Mouse (Mus musculus): ENCODE results near the gene Ptprn2. TPM values are rescaled to one million over a fixed set of nuclear protein-coding genes. Genes with fewer than 3 reads are reported as not detected.

Gene Ptprn2
- total RNA-seq, 2 experiments from 2014 or later = 0.14 to 0.20 TPM

DNA sequence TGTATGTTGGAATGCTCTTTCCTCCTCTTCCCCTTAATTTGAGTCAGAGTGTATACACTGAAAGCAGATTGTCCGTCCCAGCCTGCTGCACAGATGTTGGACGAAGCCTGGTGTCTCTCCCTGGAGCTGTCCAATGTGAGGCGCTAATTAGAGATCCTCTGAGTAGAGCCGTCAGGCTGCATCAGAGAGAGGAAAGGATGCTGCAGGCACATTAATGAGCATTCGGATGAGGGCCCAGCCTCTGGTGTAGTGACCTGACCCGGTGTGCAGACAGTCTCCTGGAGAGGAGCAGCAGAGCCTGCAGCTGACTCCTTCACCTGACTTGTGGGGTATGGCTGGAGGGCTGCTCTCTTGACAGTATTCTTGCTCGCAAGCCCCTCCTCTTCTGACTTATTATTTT is 370.8 kb downstream of the Ptprn2 start:
- intact Hi-C loops (cut with DNase I) = no loop called here
- DNase-seq = no peak

DNA sequence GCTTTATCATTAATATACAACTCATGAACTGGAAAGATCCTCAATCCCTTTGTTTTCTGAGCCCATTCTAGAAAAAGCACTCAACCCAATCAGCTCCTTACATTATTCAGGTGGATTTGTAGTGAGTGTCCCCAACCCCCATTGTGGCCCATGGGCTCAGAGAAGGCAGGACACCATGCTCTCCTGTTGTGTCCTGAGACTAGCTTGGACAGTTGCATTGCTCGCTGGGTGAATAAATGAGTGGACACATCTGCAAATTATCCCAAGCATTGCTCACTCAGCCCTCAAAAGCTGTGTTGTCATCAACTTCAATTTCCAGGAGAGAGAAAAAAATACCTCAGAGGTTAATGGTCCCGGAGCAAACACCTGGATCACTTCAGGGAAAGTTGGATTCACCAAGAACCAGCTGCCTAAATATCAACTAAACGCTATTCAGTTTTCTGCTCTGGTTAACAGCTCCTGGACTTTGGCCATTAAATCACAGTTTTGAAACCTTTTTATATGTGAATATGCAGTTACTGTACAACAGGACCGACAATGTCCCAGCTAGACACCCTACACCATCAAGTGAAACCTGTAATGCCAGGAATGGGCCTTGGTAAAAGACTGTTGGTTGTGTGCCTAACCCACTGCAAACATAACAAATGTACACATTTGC is 376.0 kb downstream of the Ptprn2 start:
- intact Hi-C loops (cut with DNase I) = no loop called here

DNA sequence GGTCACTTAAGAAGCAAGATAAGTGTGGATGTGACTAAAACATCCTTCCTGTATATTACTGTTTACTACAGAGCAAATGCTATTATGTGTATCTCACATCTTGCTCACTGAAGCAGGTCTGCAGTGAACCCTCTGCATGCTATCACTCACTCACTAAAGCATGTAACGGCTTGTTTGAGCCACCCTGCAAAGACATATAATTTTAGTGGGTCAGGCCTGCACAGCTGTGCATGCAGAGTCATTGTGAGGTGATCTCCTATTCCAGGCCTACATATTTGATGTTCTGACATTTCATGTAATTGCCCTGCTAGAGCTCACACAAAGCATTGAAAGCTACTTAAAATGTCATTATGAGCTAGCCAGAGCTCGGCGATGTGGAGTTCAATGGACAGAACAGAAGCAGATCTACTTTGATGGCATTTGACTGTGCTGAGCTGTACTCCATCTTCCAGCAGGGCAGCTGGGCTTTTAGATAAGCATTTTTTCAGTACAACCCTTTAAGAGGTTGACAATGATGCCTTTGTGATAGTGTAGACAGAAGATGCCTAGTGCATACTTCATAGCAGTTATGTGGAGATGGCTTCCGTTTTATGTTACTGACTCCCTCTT is 377.9 kb downstream of the Ptprn2 start:
- intact Hi-C loops (cut with DNase I) = no loop called here
- DNase-seq = no peak

More for the DNA sequence above, 376.0 kb downstream of the Ptprn2 start:
- DNase-seq = no peak

DNA sequence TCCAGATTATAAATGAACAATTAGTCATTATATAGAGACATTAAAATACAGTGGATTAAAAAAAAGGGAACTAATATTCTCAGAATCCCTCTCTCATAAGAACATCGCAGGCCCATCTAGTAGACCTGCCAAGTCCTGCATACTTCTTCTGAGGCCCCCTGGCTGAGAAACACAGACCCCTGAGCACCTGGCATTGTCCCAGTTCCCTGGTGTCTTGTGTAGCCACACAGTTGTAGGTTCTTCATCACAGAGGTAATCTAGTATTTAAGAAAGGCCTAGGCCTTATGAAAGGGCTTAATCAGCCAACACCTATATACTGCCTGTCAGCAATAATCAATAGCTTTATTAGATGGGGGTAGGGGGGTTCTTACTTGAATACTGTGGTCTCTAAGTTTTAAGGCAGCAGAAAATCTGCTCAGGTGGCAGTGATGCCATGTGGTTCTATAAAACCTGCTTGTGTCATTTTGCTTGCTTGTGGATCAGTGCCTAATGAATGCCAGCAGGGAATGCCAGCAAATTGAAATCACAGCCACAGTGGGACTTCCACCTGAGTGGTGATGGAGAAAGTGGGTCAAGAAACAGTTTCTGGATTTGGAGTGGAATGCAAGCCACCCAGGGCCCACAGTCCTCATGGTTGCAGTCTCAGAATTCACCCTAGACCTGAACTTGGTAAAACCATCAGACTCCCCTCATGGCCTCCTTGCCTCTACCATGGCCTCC is 388.5 kb downstream of the Ptprn2 start:
- no peak for DNase-seq
- intact Hi-C loops (cut with DNase I) = no loop called here

DNA sequence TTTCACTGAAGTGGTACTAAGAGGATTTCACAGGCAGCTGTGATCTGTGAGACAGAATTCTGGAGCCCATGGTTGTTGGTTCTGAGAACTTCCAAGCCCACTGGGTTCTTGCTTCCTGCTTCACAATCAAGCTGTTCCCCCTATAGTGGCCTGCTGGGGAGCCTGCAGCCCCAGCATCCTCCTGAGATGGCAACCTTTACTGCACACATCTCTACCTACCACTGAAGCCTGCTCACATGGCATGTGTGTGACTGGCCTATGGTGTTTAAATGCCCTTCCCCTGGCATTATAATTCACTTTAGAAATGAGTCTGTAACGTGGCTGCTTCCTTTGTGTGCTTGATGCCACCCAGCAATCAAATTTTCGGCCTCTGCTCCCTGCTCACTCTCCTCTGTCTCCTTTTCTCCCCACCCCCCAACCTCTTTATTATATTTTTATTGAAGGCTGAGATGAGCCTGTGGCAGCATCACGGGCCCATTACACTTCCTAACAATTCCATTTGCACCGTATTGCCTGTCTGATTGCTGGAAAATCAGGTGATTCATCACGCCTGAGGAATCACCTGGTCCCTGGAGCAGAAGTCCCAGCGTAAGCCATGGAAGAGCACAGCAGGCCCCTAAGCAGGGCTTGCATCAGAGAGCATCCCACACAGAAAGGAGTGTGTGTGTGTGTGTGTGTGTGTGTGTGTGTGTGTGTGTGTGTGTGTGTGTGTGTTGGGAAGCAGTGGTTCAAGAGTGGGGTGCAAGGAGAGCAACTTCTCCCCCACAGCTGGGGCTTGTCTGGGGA is 402.2 kb downstream of the Ptprn2 start:
- intact Hi-C loops (cut with DNase I) = no loop called here
- no peak for DNase-seq

DNA sequence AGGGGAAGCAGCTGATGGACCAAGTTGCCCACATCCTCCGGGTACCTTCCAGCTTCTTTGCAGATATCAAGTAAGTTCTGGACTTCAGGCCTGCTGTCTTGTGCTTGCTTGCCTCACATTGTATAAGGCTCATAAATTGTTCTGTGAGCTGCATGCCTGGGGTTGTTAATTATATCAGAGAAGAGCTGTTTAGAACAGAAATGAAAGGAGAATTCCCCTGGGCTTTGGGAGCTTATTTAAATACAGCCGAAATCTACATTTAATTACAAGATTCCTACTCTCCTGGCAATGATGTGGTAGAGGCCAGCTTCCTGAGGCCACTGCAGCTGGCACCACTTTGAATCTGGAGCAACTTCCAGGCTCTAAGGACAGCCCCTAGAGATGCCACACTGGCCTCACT is 403.3 kb downstream of the Ptprn2 start:
- no peak for DNase-seq
- intact Hi-C loops (cut with DNase I) = no loop called here

DNA sequence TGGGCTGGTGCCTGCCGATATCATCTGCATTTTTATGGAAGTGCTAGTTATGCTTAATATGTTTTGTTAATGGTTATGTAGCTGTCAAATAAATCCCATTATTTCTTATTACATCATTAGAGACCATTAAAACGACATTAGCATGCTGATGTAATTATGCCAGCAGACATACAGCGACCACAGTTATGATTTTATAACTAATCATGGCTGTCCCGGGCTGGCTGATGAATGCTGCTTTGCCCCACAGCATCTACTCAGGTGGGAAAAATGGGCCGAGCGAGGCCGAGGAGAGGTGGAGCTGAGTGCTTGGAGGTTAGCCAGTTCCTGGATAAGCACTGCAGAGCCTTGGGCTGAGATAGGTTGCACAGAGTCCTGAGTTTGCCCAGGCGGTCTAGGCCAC is 407.1 kb downstream of the Ptprn2 start:
- no peak for DNase-seq
- intact Hi-C loops (cut with DNase I) = no loop called here

DNA sequence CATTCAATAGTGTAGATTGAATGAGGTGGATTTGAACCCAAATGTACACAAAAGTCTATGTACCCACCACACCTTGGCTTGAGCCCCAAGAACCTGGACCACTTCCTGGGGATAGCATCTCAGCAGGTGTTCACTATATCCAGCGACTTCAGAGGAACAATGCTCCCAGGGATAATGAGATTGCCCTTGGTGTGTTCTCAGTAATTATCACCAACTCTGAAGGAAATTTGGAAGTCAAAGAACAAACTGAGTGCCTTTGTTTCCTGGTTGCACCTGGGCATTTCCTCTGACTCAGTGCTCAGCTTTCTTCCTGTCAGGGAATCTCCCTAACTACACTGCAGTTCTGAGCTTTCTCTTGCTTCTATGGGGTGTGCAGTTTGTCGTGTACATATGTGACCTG is 411.1 kb downstream of the Ptprn2 start:
- intact Hi-C loops (cut with DNase I) = no loop called here
- no peak for DNase-seq

DNA sequence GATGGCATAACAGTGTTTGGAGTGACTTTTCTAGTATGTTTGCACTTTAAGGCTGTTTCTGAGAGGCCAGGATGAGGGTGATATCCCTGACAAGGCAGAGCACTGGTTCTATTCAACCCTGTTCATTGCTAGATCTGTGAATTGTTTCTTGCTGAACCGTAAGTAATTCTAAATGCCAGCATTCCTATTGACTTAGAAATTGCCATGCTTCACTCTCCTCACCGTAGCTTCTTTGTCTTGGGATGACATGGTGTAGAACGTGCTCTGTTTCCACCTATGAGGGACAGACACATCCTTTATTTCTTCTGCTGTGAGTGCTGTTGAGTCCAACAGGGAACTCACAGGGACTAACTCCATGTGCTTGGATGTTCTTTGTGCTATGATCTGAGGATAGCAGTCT is 416.3 kb downstream of the Ptprn2 start:
- intact Hi-C loops (cut with DNase I) = no loop called here

DNA sequence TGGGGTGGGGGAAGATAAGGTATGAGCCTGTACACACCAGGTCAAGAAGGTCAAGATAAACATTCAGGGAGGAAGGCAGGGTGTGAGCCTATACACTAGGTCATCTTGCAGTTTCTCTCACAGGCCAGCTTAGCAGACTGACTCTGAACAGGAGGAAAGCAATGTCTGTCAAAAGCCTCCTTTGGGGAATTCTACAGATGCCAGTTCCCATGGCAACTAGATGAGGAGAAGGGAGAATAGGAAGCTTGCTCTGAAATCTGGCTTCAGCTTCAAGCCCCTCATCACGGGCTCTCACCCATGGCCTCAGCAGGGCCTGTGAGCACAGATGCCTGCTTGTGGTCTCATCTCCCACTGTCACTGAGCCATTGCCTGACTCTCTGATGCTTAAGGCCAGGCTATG is 421.9 kb downstream of the Ptprn2 start:
- DNase-seq = no peak
- intact Hi-C loops (cut with DNase I) = no loop called here

More for the DNA sequence above, 416.3 kb downstream of the Ptprn2 start:
- no peak for DNase-seq

DNA sequence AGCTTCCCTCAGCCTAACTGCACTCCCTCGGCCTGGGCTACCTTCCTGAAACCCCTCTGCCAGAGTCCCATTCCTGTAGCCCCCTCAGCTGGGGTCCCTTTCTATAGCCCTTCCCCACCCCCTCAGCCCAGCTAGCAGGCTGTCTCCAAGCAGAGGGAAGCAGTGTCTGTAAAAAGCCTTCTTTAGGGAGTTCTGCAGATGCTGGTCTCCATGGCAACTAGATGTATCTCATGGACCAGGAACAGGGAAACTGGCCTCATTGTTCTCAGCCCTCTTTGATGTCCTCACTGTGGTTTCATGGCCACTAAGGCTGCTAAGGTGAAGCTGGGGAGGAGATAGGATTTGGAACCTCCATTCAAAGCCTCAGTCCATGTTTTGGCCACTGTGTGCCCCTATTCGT is 423.1 kb downstream of the Ptprn2 start:
- DNase-seq = no peak
- intact Hi-C loops (cut with DNase I) = no loop called here

DNA sequence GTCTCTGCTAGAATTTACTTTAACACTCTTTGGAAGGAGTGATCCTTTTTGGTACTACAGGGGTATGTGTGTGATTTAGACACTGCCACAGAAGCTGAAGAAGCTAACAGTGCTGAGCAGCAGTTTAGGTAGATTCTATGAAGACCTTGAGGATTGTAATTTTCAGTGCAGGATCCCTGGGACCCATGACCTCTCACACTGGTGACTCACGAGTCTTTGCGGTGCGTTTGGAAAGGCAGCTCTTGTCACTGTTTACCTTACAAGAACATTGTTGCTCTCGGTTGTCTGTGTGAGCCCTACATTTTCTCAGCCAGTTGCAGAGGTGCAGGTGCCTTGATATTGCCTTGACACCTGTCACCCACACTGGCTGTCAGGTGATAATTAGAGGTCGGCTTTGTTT is 431.3 kb downstream of the Ptprn2 start:
- intact Hi-C loops (cut with DNase I) = no loop called here
- DNase-seq = no peak

DNA sequence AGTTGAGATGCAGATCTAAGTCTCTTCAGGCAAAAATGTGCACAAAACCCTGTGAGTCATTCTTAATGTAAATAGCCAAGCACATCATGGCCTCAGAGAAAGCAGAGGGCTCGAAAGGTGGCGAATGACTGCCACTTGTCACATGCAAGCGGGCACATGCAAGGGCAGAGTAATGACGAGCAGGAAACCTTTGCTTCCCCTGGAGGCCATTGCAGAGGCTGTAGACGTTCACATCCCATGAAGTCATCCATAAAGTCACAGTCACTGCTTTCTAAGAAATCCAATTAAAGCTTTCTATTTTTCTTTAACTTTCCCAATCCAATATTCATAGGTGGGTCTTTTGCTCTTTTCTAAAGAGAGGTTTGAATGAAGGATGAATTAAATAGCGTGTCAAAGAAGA is 433.7 kb downstream of the Ptprn2 start:
- DNase-seq = no peak
- intact Hi-C loops (cut with DNase I) = no loop called here

DNA sequence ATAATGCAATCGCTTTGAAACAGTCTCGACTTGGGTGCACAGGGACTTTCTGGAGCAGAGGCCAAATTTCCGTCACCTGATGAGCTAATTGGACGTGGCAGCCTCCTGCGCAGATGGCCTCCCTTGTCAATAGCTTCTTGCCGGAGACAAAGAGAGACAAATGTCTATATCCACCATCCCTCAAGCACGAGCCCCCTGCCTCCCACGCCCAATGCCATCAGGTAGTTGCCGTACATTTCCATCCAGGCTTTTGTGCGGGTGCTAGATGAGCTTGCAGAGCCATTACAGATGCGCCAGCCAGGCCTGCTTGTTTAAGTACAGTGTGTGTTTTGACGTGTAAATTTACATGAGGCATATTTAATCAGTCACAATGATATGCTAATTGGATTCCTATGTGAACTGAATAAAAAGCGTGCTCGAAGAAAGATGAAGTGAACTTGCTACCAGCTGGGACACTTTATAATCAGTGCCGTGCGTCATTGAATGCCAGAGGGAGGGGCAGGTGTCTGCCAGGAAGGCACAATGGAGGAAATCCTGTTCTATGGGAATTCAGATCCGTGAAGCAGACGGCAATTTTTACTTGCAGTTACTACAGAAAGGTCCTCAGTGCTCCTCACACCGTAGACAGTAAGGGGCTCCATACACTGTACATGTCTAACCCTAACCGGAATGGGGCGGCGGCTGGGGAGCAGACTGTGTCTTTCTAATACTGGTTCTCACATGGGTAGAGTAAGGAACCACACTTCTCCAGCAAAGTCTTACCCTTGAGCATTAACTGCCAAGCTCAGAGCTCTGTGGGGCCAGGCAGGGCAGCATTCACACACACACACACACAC is 434.4 kb downstream of the Ptprn2 start:
- no peak for DNase-seq
- intact Hi-C loops (cut with DNase I) = no loop called here

DNA sequence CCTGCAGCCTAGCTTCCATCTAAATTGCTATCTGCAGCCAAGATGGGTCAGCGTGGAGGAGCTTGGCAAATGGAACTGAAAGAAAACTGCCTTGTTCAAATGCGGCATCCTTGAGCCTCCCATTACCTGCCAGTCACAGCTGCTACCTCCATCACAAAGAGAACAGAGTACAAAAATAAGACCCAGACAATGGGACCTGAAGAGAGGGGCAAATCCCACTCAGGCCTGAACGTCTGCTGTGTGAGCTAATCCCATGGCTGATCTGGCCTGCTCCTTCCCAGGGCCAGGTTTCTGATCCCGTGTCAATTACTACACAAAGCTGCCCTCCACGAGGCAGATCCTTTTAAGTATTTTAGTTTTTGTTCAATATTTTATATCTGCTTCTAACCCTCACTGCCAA is 441.6 kb downstream of the Ptprn2 start:
- intact Hi-C loops (cut with DNase I) = no loop called here
- DNase-seq = no peak

DNA sequence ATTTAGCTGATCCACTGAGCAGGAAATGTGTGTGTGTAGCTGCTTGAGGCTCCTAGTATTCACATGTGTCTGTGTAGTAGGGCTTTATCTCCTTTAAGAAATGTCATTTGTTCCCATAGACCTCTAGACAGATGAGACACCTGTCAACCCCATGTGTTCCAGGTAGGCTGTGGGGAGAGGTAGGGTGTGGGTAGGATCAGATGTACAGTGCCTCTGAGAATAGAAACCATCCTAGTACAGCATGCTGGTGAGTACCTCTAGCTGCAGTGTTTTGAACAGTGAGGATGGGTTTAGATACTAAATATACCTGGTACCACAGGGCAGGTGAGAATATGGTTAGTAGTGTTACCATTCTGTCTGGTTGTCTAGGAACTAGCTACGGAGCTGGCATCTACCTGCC is 442.0 kb downstream of the Ptprn2 start:
- DNase-seq = no peak
- intact Hi-C loops (cut with DNase I) = no loop called here

DNA sequence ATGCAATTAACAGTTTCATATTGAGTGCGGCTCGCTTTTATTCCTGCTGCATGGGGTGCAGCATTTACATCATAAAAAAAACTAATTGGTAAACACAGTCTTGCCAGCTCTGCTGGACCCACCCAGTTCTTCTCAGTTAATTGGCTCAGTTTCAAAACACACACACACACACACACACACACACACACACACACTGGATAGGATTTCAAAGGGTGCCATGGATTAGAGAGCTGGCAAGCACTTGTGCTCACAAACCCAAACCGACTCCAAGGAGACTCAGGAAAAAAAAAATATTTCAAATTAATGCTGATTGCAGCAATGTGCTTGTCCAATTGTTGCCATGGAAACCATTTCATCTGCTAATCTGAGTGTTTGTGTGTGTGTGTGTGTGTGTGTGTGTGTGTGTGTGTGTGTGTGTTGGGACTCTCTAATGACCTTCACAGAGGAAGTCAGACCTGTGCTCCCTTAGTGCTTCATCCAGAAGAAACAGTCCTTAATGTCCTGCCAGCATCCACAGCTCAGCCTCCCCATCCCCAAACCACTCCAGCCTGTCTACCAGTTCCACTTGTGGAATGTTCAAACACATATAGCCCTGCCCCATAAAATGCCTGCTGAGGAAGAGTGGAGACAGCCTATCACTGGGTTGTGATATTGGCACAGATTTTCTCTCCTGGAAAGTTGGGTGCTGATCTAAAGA is 452.8 kb downstream of the Ptprn2 start:
- intact Hi-C loops (cut with DNase I) = no loop called here
- DNase-seq = no peak

DNA sequence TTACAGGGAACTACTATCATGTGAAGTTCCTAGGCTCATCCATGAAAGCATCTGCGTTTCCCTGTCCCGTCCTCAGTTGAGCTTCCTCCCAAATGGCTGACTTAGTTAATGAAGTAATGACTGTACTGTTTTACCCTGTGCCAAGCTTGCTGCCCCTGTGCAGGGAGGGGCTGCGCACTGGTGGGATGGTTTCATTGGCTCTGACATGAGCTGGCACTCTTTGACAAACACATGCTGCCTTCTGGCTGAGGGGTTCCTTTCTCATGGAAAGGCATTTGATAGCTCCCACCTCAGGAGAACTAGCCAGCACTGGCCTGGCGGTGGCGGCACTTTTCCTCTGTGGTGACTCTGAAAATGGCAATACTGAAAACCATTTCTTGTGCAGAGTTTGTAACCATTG is 458.4 kb downstream of the Ptprn2 start:
- intact Hi-C loops (cut with DNase I) = no loop called here
- DNase-seq = no peak

DNA sequence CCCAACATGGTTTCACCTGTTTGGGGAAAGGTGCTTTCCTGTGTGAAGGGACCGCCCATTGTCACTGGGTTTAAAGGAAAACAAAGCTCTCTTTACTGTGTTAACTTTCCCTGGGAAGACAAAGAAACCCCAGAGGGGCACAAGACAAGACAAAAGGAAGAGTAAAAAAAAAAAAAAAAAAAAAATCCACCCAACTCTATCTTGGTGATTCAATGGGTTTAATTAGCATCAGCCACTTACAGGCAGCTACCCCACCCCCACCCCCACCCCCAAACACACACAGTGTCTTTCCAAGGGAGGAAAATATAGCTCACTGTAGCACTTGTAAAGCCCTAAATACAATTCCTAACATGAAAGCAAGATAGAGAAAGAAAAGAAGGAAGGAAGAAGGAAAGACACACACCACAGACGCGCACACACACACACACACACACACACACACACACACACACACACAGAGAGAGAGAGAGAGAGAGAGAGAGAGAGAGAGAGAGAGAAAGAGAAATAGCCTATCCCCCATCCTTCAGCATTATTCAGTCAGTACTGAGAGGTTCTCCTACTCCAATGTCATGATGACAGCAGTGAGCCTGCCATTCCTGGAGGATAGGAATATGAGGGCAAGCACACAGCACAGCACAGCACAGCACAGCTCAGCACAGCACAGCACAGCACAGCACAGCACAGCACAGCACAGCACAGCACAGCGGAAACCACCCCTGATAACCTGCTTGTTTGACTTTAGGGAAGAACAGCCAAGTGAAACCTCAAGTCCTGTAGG is 462.8 kb downstream of the Ptprn2 start:
- intact Hi-C loops (cut with DNase I) = no loop called here
- DNase-seq = no peak

Data from heart, postnatal 10 days (tissue).